Mouse (Mus musculus) cerebellum, postnatal 4 days (tissue): ENCODE data around the gene Ugt3a2.

ENCODE experiments used
- DNase-seq, 2 experiments: peaks; one replicate each; pipeline ENCODE4 v3.0.0; 2022; ENCODE audit warnings: low spot score in 2 of 2, mixed read lengths in 1 of 2

The Ugt3a2 gene

GRCm38 (mm10) chr15:9335341-9335740 is at the start of gene Ugt3a2:
Gene Ugt3a2 (plus strand): TSS chr15:9335550.
- no peak for DNase-seq

GRCm38 (mm10) chr15:9289660-9290059 is 45.7 kb upstream of the Ugt3a2 start:
- DNase-seq = no peak

GRCm38 (mm10) chr15:9305978-9306692 is 29.2 kb upstream of the Ugt3a2 start:
- DNase-seq = no peak

- DNase-seq = no peak
Measured at GRCm38 (mm10) chr15:9334596-9334995, 754 bp upstream of the Ugt3a2 start.

- DNase-seq = no peak
Measured at GRCm38 (mm10) chr15:9336616-9337015, 1.3 kb downstream of the Ugt3a2 start.

GRCm38 (mm10) chr15:9337021-9337420 is 1.7 kb downstream of the Ugt3a2 start:
- no peak for DNase-seq

GRCm38 (mm10) chr15:9348739-9349138 is 13.4 kb downstream of the Ugt3a2 start:
- DNase-seq = no peak

- no peak for DNase-seq
Measured at GRCm38 (mm10) chr15:9362801-9363200, 27.5 kb downstream of the Ugt3a2 start.

- DNase-seq = no peak
Measured at GRCm38 (mm10) chr15:9368774-9369173, 33.4 kb downstream of the Ugt3a2 start.

- DNase-seq = no peak
Measured at GRCm38 (mm10) chr15:9376281-9376680, 40.9 kb downstream of the Ugt3a2 start.

GRCm38 (mm10) chr15:9409475-9409874 is 74.1 kb downstream of the Ugt3a2 start:
- DNase-seq = no peak
